Mouse (Mus musculus) heart, embryonic 15.5 days (tissue): ENCODE measurements around the gene 3110040N11Rik. TPM values are rescaled to one million over a fixed set of nuclear protein-coding genes. Genes with fewer than 3 reads are reported as not detected.

ENCODE experiments used
- ATAC-seq: fragments of 200-750 bp; cut with Nextera tagmentation; replicated peaks from 2 replicates; pipeline ENCODE4 v1.8.0; 2017; ENCODE audit warnings: low read depth, moderate TSS enrichment; ENCODE audit not compliant: insufficient number of reproducible peaks, insufficient read depth, low FRiP score
- H3K27ac ChIP-seq: fragments of 300-500 bp; sonication (generic); 2 replicates; pipeline ENCODE4 v1.5.1; 2015; ENCODE audit warnings: mild to moderate bottlenecking, inconsistent platforms
- H3K27me3 ChIP-seq: fragments of 300-500 bp; sonication (generic); 2 replicates; pipeline ENCODE4 v1.6.1; 2015; ENCODE audit warnings: inconsistent platforms
- H3K36me3 ChIP-seq: fragments of 300-500 bp; sonication (generic); 2 replicates; pipeline ENCODE4 v1.6.1; 2015; ENCODE audit warnings: mild to moderate bottlenecking, inconsistent platforms
- H3K4me1 ChIP-seq: fragments of 300-500 bp; sonication (generic); replicated peaks from 2 replicates; pipeline ENCODE4 v1.6.1; 2015; ENCODE audit warnings: inconsistent platforms
- H3K4me2 ChIP-seq: fragments of 300-500 bp; sonication (generic); 2 replicates; pipeline ENCODE4 v1.6.1; 2015; ENCODE audit warnings: inconsistent platforms, mild to moderate bottlenecking, moderate library complexity
- H3K4me3 ChIP-seq: fragments of 300-500 bp; sonication (generic); 2 replicates; pipeline ENCODE4 v1.5.1; 2015; ENCODE audit warnings: mild to moderate bottlenecking, inconsistent platforms
- H3K9ac ChIP-seq: fragments of 300-500 bp; sonication (generic); 2 replicates; pipeline ENCODE4 v1.6.1; 2015; ENCODE audit warnings: mild to moderate bottlenecking, inconsistent platforms
- H3K9me3 ChIP-seq: fragments of 300-500 bp; sonication (generic); replicated peaks from 2 replicates; pipeline ENCODE4 v1.6.1; 2016; ENCODE audit warnings: inconsistent platforms
- WGBS: fragments of 180-500 bp; shearing (Covaris S2); methylation state at CpG from one replicate; pipeline ENCODE4 v1.1.7; 2015; ENCODE audit warnings: mixed read lengths; 5-methylcytosine and 5-hydroxymethylcytosine counted together
- polyA plus RNA-seq: library from polyadenylated mRNA; unstranded; fragments of >200 nt; fragmentation: Nextera tagmentation; extraction: Ambion mirVana; gene quantifications from 2 replicates; pipeline ENCODE4 v1.2.1, GENCODE M21; 2015

The 3110040N11Rik gene
- polyA plus RNA-seq, 1 experiment from 2014 or later, result 31.0 TPM

DNA sequence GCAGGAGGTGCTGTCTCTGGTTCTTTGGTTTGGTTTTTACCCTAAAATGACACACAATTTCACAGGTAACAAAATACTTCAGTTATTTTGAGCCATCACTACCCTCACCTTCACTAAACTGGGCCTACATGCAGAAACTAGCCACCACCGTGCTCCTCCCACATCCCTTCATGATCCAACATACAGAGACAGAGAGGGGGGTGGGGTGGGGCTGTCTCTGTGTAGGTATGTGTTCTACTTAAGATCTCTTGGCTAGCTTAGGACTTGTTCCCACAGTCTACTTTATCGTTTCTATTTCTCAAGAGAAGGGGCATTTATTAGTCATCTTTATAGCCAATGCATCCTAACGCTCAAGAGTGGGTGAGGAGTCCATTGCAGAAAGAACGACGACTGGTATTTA is 742 bp downstream of the 3110040N11Rik start:
- H3K27me3 ChIP-seq, result no peaks in the 10 kb centered on the region
- H3K9me3 ChIP-seq, result no peaks in the 10 kb centered on the region
- peak overlapping the region; percentile 83 for H3K4me3 ChIP-seq
- H3K4me2 ChIP-seq, result peak overlapping the region; percentile 88
- H3K36me3 ChIP-seq, result peaks cover 27% of the 10 kb centered on the region
- ATAC-seq, result no peak
- H3K4me1 ChIP-seq, result peaks cover 11% of the 10 kb centered on the region
- 5% methylated on average over 5 of the region's 5 CpGs for WGBS
- peak overlapping the region; percentile 81 for H3K9ac ChIP-seq
- peak overlapping the region; percentile 99 for H3K27ac ChIP-seq

DNA sequence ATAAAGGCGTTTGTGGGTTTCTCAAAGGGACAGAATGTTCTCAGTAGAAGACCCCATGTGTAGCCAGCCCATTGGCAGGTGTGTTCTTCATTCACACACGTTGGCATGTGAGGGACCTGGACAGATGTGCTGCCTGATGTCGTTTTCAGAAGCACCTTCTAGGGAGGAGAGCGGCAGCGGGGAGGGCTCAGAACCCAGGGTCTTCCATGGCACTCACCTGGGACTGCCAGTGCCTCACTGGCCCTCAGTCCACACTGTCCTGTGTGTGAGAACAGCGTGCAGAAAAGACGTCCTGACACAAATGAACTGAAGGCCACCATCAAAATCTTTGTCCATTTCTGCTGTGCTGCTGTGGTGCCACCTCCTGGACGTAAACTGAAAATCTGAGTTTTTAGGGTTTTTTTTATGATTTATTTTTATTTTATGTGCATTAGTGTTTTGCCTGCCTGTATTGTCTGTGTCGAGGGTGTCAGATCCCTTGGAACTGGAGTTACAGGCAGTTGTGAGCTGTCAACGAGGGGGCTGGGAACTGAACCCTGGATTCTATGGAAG is 11.5 kb downstream of the 3110040N11Rik start:
- Histone ChIP-seq H3K4me1 (0 out of 2 replicates have a peak, but pooled peaks cover 7% of the 10 kb centered on the region), H3K9me3 (peaks cover 3% of the 10 kb centered on the region), H3K9ac (no peak overlapping the region), H3K27me3 (no peaks in the 10 kb centered on the region), H3K27ac (no peak overlapping the region), H3K36me3 (peaks cover 33% of the 10 kb centered on the region), H3K4me3 (no peak overlapping the region), H3K4me2 (no peak overlapping the region)
- WGBS, result 67% methylated on average over 10 of the region's 10 CpGs
- no peak for ATAC-seq

DNA sequence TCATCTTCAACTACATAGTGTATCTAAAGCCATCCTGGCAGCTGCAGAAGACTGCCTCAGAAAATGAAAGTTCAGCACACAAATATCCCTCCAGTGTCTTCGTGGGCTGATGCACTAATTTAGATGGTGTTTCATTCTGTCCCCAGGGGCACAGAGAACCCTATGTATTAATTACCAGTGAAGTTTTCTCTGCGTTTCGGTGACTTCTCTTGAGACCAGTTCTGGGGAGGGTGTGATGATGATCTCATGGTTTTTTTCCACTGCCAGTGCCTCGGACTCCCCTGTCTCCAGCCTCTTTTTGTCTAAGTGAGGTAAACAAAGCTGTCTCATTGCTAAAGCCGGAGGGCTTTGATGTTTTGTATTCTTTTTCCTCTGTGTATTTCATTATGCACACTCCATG is 14.0 kb downstream of the 3110040N11Rik start:
- H3K4me2 ChIP-seq, result no peak overlapping the region
- no peaks in the 10 kb centered on the region; the same call in 1 of the 2 replicates for H3K9me3 ChIP-seq
- H3K9ac ChIP-seq, result no peak overlapping the region
- WGBS, result 74% methylated on average over 5 of the region's 5 CpGs
- H3K4me3 ChIP-seq, result no peak overlapping the region
- H3K27ac ChIP-seq, result no peak overlapping the region
- peaks cover 11% of the 10 kb centered on the region for H3K36me3 ChIP-seq
- ATAC-seq, result no peak
- H3K27me3 ChIP-seq, result no peaks in the 10 kb centered on the region
- 0 out of 2 replicates have a peak, but pooled peaks cover 10% of the 10 kb centered on the region for H3K4me1 ChIP-seq

DNA sequence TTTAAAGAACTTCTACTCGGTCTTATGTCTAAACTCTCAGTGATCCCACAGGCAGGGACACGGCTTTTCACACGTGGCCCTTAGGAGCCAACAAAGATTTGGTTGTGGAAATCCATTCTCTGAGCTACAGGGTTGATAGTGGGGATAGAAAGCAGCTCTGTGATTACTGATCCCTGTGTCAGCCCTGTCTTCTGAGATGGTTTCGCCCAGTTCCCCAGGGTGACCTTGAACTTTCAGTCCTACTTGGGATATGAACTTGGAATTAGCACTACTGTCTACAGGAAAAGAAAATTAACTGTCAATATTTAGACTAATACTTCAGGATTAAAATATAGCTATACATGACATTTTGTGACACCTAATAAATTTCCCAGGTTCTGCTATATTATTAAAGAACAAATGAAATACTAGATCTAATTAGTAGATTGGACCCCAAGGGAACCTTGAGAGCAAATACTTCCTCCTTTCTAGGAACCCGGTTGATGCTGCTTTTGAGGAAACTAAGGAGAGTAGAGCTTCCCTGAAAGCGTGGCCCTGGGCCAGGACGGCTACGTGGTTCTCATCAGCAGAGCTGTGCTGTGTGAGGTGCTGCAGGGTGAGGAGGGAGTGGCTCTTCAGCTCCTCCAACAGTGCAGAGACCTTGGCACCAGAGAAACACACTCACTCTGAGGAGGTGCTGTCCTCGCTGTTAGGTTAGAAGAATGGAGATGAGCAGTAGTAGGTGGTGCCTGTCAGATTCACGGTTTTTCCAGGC is 16.3 kb downstream of the 3110040N11Rik start:
- Histone ChIP-seq H3K4me2 (no peak overlapping the region), H3K27me3 (no peaks in the 10 kb centered on the region), H3K36me3 (no peaks in the 10 kb centered on the region; the same call in 1 of the 2 replicates), H3K9ac (no peak overlapping the region), H3K4me3 (no peak overlapping the region), H3K4me1 (0 out of 2 replicates have a peak, but pooled peaks cover 10% of the 10 kb centered on the region), H3K27ac (no peak overlapping the region), H3K9me3 (no peaks in the 10 kb centered on the region)
- ATAC-seq, result peak; percentile 67
- WGBS, result 58% methylated on average over 10 of the region's 10 CpGs

DNA sequence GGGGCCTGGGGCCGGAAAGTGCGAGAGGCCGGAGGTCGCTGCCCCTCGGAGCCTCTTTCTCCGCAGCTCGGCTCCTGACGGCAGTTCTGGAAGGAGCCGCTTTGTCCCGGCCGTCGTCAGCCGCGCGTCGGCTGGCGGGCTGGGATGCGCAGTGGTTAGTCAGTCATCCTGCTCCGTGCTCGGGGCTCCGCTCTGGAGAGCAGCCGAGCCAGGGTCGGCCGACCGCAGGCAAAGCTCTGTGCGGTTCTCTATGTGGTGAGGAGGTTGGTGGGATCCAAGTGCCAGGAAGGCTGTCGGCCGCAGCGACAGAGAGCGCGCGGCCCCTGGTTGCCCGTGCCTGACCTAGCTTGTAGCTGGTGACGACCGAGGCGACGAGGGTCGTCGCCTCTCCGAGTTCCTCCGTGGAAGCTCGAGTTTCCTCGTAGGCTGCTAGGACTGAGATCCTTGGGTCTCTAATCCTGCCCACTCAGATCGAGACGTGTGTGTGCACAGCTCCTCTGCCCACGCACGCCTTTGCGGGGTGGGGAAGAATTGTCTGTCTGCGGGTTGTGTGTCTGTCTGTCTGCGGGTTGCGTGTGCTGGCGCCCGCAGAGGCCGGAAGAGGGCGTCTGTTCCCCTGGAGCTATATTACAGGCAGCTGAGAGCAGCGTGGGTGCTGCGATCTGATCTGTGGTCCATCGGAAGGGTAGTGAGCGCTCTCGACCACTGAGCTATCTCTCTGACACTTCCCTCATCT is 26.0 kb downstream of the 3110040N11Rik start:
- Histone ChIP-seq H3K4me1 (peaks cover 19% of the 10 kb centered on the region), H3K9ac (peak overlapping the region; percentile 97), H3K27ac (peak overlapping the region; percentile 88), H3K36me3 (no peaks in the 10 kb centered on the region), H3K27me3 (no peaks in the 10 kb centered on the region), H3K4me2 (peak overlapping the region; percentile 81), H3K9me3 (no peaks in the 10 kb centered on the region), H3K4me3 (peak overlapping the region; percentile 100)
- WGBS, result 2% methylated on average over 60 of the region's 60 CpGs
- peak; percentile 70 for ATAC-seq

DNA sequence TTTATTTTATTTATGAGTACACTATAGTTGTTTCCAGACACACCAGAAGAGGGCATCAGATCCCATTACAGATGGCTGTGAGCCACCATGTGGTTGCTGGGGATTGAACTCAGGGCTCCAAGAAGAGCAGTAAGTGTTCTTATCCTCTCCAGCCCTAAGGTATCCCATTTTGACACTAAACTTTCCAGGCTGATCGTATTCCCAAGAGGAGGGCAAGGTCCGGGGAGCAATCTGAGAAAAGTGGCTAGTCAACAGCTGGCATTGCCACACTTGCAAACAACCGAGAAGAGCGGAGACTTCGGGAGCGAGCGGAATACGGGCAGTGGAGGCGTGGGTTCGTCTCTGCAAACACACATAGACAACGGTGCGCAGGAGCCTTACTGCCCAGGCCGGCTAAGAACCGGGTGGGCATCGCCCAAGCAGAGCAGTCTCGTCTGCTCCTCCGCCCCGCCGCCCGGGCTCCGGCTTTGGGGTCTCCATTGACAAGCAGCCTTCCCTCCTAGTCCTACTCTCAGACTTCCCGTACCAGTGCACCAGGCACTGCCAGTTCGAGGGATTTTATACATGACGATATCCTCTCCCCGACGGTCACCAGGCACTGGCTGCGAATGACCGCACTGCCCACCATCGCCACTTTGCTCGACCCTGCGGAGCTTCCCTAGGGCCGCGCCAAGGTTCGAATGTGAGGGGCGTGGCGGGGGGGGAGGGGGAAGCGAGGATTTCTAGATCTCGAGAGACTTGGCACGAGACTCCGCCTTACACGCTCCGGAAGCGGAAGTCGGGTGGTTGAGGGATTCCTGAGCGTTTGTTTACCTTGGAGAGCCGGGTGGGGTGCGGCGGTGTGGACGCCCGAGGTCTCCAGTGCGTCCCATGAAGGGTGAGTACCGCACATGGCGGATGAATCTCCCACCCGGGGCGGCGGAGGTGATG is 26.8 kb downstream of the 3110040N11Rik start, which contains the start of gene Ramac:
TSS of gene Ramac (plus strand) at position 746 of the 930 bp plus-strand sequence.
- Histone ChIP-seq H3K4me3 (peak within 1 kb of the TSS; percentile 100), H3K27ac (peak within 1 kb of the TSS; percentile 88), H3K4me1 (peaks cover 19% of the 10 kb centered on the region), H3K36me3 (no peaks in the 10 kb centered on the region), H3K9me3 (no peaks in the 10 kb centered on the region), H3K27me3 (no peaks in the 10 kb centered on the region), H3K9ac (peak within 1 kb of the TSS; percentile 97), H3K4me2 (peak within 1 kb of the TSS; percentile 81)
- under 1% methylated on average over 56 of the region's 56 CpGs for WGBS
- ATAC-seq, result peak; percentile 97

DNA sequence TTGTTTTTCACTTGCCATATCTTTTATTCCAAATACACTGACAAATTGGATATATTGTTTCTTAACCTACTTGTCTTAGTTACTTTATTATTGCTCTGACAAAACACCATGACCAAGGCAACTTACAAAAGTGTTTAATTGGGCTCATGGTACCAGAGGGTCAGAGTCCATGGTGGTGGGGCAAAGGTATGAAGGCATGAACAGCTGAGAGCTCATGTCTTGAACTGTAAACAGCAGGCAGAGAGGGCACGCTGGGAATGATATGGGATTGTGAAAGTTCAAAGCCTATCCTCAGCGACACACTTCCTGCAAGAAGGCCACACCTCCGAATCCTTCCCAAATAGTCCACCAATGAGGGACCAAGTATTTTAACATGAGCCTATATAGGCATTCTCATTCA is 41.3 kb downstream of the 3110040N11Rik start:
- Histone ChIP-seq H3K36me3 (no peaks in the 10 kb centered on the region), H3K9ac (no peak overlapping the region), H3K4me2 (no peak overlapping the region), H3K27me3 (no peaks in the 10 kb centered on the region), H3K9me3 (no peaks in the 10 kb centered on the region), H3K27ac (no peak overlapping the region), H3K4me3 (no peak overlapping the region), H3K4me1 (no peaks in the 10 kb centered on the region)
- 75% methylated on average over 3 of the region's 3 CpGs for WGBS
- no peak for ATAC-seq

DNA sequence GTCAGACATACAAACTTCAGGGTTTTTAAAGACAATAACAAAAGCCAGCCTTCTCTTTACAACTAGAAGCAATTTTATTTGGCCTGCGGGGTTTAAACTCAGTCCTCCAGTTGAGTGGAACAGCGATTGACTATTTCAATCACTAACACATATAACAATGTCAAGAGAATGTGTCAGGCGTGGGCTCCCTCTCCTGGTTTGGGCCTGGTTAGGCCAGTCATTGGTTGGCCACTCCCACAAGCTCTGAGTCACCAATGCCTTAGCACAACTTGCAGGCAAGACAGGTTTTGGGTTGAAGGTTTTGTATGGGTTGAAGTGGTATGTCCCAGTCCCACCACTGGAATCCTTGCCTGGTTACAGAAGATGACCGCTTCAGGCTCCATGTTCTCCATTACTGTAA is 45.1 kb downstream of the 3110040N11Rik start:
- no peak overlapping the region for H3K4me2 ChIP-seq
- no peak for ATAC-seq
- no peak overlapping the region for H3K9ac ChIP-seq
- H3K4me3 ChIP-seq, result no peak overlapping the region
- no peaks in the 10 kb centered on the region for H3K27me3 ChIP-seq
- no peak overlapping the region for H3K27ac ChIP-seq
- no peaks in the 10 kb centered on the region for H3K36me3 ChIP-seq
- 56% methylated on average over 4 of the region's 4 CpGs for WGBS
- no peaks in the 10 kb centered on the region for H3K4me1 ChIP-seq
- no peaks in the 10 kb centered on the region for H3K9me3 ChIP-seq

DNA sequence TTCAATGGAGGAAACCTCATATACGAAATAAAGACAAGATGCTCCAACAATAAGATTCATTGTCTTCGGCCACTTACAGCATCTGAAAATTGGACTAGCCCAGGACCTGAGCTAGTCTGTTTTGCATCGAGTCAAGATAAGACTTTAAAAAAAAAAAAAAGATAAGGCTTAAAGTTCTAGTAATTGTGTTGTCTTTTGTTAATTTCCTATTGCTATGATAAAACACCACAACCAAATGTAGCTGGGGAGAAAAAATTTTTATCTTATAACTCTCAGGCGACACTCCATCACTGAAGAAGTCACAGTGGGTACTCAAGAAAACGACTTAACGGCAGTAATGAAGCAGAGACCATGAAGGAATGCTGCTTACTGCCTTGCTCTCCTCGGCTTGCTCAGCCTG is 49.3 kb downstream of the 3110040N11Rik start:
- Histone ChIP-seq H3K36me3 (no peaks in the 10 kb centered on the region), H3K4me3 (no peak overlapping the region), H3K4me2 (no peak overlapping the region), H3K4me1 (no peaks in the 10 kb centered on the region), H3K27ac (no peak overlapping the region), H3K9ac (no peak overlapping the region), H3K9me3 (no peaks in the 10 kb centered on the region), H3K27me3 (no peaks in the 10 kb centered on the region)
- ATAC-seq, result no peak
- 82% methylated on average over 7 of the region's 7 CpGs for WGBS

DNA sequence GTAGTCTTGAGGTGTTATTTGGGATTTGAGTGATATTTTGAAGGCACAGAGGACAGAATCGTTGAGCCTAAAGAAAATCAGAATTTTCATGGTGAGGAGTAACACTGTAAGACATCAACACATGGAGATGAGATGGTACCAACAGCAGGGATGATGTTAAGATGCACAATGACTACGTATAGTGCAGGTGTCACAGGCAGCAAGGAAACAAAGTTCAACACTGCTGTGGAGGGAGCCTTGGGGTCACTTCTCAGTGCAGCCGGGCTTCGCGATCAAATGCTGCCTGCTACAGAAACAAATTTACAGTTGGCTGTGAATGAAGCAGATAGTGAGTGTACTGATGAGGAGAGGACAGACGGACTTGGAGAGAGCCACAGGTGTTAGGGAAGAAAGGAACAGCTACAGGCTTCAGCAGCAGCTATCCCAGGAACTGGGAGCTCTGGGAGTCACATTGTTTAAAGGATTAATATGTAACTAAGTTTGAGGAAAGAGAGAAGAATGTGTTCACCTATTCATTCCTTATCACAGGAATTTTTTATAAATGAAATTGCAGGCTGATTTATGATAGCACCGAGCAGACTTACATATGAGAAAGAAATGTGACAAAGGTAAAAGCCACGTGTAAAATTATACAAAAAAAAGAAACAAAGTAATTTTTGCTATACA is 50.4 kb downstream of the 3110040N11Rik start:
- Histone ChIP-seq H3K9ac (no peak overlapping the region), H3K9me3 (no peaks in the 10 kb centered on the region), H3K4me1 (no peaks in the 10 kb centered on the region), H3K36me3 (no peaks in the 10 kb centered on the region), H3K27ac (no peak overlapping the region), H3K4me2 (no peak overlapping the region), H3K27me3 (no peaks in the 10 kb centered on the region), H3K4me3 (no peak overlapping the region)
- ATAC-seq, result no peak
- 65% methylated on average over 8 of the region's 8 CpGs for WGBS
